Comparison of ENCODE assay signal across 9 mouse cellular contexts in genomic region chr9:56847523-56847922, GRCm38 (mm10). TPM values are rescaled to one million over a fixed set of nuclear protein-coding genes. Genes with fewer than 3 reads are reported as not detected.
DNase-seq lines count a peak whose midpoint lies in the region; ATAC-seq and TF ChIP-seq lines count a peak whose summit lies in the region.
"Had no signal": no experiment of that assay in that cellular context is flagged by ENCODE, and none has a peak within 500 bp of the region (broad histone marks: within the 10 kb centered on the region; RNA-seq: fewer than 3 reads in every experiment).

No protein-coding gene starts in this region.

- no peaks in the 10 kb centered on the region for H3K9me3 ChIP-seq in kidney, postnatal 0 days (replicated peaks; ENCODE audit: low read length)
- H3K9me3 ChIP-seq in lung, embryonic 14.5 days (ENCODE audit: low read depth, low read length): no peaks in the 10 kb centered on the region
- H3K9me3 ChIP-seq: limb, embryonic 12.5 days had no signal

- 20% methylated on average over 3 of the region's 3 CpGs for WGBS in kidney, postnatal 0 days
- 19% methylated on average over 3 of the region's 3 CpGs for WGBS in lung, embryonic 14.5 days

- no peaks in the 10 kb centered on the region; the same call in 1 of the 2 replicates for H3K27me3 ChIP-seq in kidney, postnatal 0 days (ENCODE audit: insufficient read depth, low read length)
- H3K27me3 ChIP-seq in lung, embryonic 14.5 days (ENCODE audit: insufficient read depth, low read length): no peaks in the 10 kb centered on the region

- no peaks in the 10 kb centered on the region for H3K4me1 ChIP-seq in kidney, postnatal 0 days (replicated peaks; ENCODE audit: insufficient read depth, low read length)
- H3K4me1 ChIP-seq in lung, embryonic 14.5 days (ENCODE audit: insufficient read depth): peaks cover 9% of the 10 kb centered on the region

- H3K4me2 ChIP-seq in kidney, postnatal 0 days (ENCODE audit: low read length): no peak overlapping the region
- H3K4me2 ChIP-seq in lung, embryonic 14.5 days: no peak overlapping the region
- H3K4me2 ChIP-seq: limb, embryonic 12.5 days had no signal

- no peak overlapping the region for H3K4me3 ChIP-seq in kidney, postnatal 0 days (replicated peaks; ENCODE audit: low read depth, low read length)
- H3K4me3 ChIP-seq in lung, embryonic 14.5 days (ENCODE audit: low read depth, low read length): no peak overlapping the region
- H3K4me3 ChIP-seq: limb, embryonic 12.5 days had no signal

- H3K27ac ChIP-seq in kidney, postnatal 0 days: no peak overlapping the region
- H3K27ac ChIP-seq in lung, embryonic 14.5 days (ENCODE audit: low read depth): no peak overlapping the region
- H3K27ac ChIP-seq: limb, embryonic 12.5 days had no signal

- no peak overlapping the region for H3K9ac ChIP-seq in kidney, postnatal 0 days (ENCODE audit: low read depth, low read length)
- no peak overlapping the region for H3K9ac ChIP-seq in lung, embryonic 14.5 days
- H3K9ac ChIP-seq: limb, embryonic 12.5 days had no signal

- no peaks in the 10 kb centered on the region for H3K36me3 ChIP-seq in kidney, postnatal 0 days (ENCODE audit: insufficient read depth, low read length)
- no peaks in the 10 kb centered on the region for H3K36me3 ChIP-seq in lung, embryonic 14.5 days (ENCODE audit: insufficient read depth)
- H3K36me3 ChIP-seq: limb, embryonic 12.5 days had no signal

- peak; percentile 19; the same call in 1 of the 2 replicates for ATAC-seq in kidney, postnatal 0 days (replicated peaks; ENCODE audit: low FRiP score, low read depth)
- no peak for ATAC-seq in lung, embryonic 14.5 days (ENCODE audit: insufficient read depth)
- no peak for ATAC-seq in activated CD4-positive, CD25-positive, alpha-beta regulatory T cell, adult 4 months

- DNase-seq in B cell, adult 2 months: peak; percentile 40 to 43
- DNase-seq in MEL-GATA-1-ER (ENCODE audit: extremely low read depth, low read depth): peak; percentile 36
- DNase-seq in cerebellum, adult 8-10 months: peak; percentile 56
- DNase-seq in frontal cortex, postnatal 10 days (ENCODE audit: low spot score in 2 of 2): peak; percentile 56 to 74
- peak; percentile 79 for DNase-seq in kidney, postnatal 0 days (ENCODE audit: low spot score)
- DNase-seq in lung, embryonic 14.5 days: peak; percentile 83
- peak; percentile 83 for DNase-seq in retina, postnatal 1 day

- peak; percentile 85 for TF ChIP-seq CTCF in kidney, postnatal 0 days (IDR thresholded peaks at IDR 0.05; ENCODE audit: low read depth)
- peak; percentile 84 for TF ChIP-seq CTCF in lung, embryonic 14.5 days (IDR thresholded peaks at IDR 0.05; ENCODE audit: low read depth)

RNA-seq across cellular contexts. Expression of gene Odf3l1, which starts 17.0 kb away (rescaled TPM):
- polyA plus RNA-seq in kidney, postnatal 0 days (2015; fragmentation: Nextera tagmentation; extraction: Ambion mirVana): 0.11 TPM in 1 of 2 replicates, not detected in the other
- polyA plus RNA-seq in lung, embryonic 14.5 days (2014; fragmentation: Nextera tagmentation; extraction: Ambion mirVana): 0.23 and 1.1 TPM in 2 replicates
- not detected for polyA plus RNA-seq in activated CD4-positive, CD25-positive, alpha-beta regulatory T cell, adult 4 months (2017; shearing (Covaris generic))

RNA-seq across cellular contexts. Expression of gene Cspg4, which starts 17.3 kb away (rescaled TPM):
- 18.1 and 19.8 TPM in 2 replicates for polyA plus RNA-seq in kidney, postnatal 0 days (2015; fragmentation: Nextera tagmentation; extraction: Ambion mirVana)
- polyA plus RNA-seq in lung, embryonic 14.5 days (2014; fragmentation: Nextera tagmentation; extraction: Ambion mirVana): 12.3 and 13.9 TPM in 2 replicates
- under 1 TPM in 1 of 2 experiments, not detected in 1; 0.33 TPM for polyA plus RNA-seq in activated CD4-positive, CD25-positive, alpha-beta regulatory T cell, adult 4 months (2017; shearing (Covaris generic))

RNA-seq across cellular contexts. Expression of gene Lingo1, which starts 51.3 kb away (rescaled TPM):
- polyA plus RNA-seq in kidney, postnatal 0 days (2015; fragmentation: Nextera tagmentation; extraction: Ambion mirVana): 2.6 and 3.2 TPM in 2 replicates
- 4.7 and 4.8 TPM in 2 replicates for polyA plus RNA-seq in lung, embryonic 14.5 days (2014; fragmentation: Nextera tagmentation; extraction: Ambion mirVana)
- not detected for polyA plus RNA-seq in activated CD4-positive, CD25-positive, alpha-beta regulatory T cell, adult 4 months (2017; shearing (Covaris generic))

Comparison
In these comparisons a context has a peak if more than half of its experiments do, and no peak if none do; other contexts are left out.
1. RNA of gene Cspg4, which starts 17.3 kb away (polyA plus RNA-seq): 18.1 to 19.8 TPM in kidney, postnatal 0 days and 12.3 to 13.9 TPM in lung, embryonic 14.5 days; 0.33 TPM in activated CD4-positive, CD25-positive, alpha-beta regulatory T cell, adult 4 months; every median in the first group is over 10 times any median in the second.
2. Peak in every context shown above with its lines, with median percentiles within 50 percentile points of each other: DNase-seq.